Mouse (Mus musculus) intestine, embryonic 15.5 days (tissue): Measurements from ENCODE around the gene Gphn. TPM values are rescaled to one million over a fixed set of nuclear protein-coding genes. Genes with fewer than 3 reads are reported as not detected.

Experiments
- ATAC-seq: fragments of 200-750 bp; cut with Nextera tagmentation; 2 replicates; pipeline ENCODE4 v1.8.0; 2017; ENCODE audit warnings: moderate TSS enrichment, moderate library complexity
- H3K27ac ChIP-seq: fragments of 300-500 bp; sonication (generic); 2 replicates; pipeline ENCODE4 v1.5.1; 2015; ENCODE audit warnings: mild to moderate bottlenecking, inconsistent platforms
- H3K27me3 ChIP-seq: fragments of 300-500 bp; sonication (generic); replicated peaks from 2 replicates; pipeline ENCODE4 v1.6.1; 2015; ENCODE audit warnings: inconsistent platforms
- H3K36me3 ChIP-seq: fragments of 300-500 bp; sonication (generic); 2 replicates; pipeline ENCODE4 v1.6.1; 2015; ENCODE audit warnings: inconsistent platforms
- H3K4me1 ChIP-seq: fragments of 300-500 bp; sonication (generic); replicated peaks from 2 replicates; pipeline ENCODE4 v1.6.1; 2015; ENCODE audit warnings: inconsistent platforms
- H3K4me2 ChIP-seq: fragments of 300-500 bp; sonication (generic); replicated peaks from 2 replicates; pipeline ENCODE4 v1.6.1; 2015; ENCODE audit warnings: mild to moderate bottlenecking, inconsistent platforms
- H3K4me3 ChIP-seq: fragments of 300-500 bp; sonication (generic); replicated peaks from 2 replicates; pipeline ENCODE4 v1.5.1; 2015; ENCODE audit warnings: inconsistent platforms
- H3K9ac ChIP-seq: fragments of 300-500 bp; sonication (generic); 2 replicates; pipeline ENCODE4 v1.6.1; 2015; ENCODE audit warnings: inconsistent platforms
- H3K9me3 ChIP-seq: fragments of 300-500 bp; sonication (generic); 2 replicates; pipeline ENCODE4 v1.6.1; 2016; ENCODE audit warnings: inconsistent platforms
- WGBS: fragments of 180-500 bp; shearing (Covaris S2); methylation state at CpG from one replicate; pipeline ENCODE4 v1.1.7; 2015; 5-methylcytosine and 5-hydroxymethylcytosine counted together
- polyA plus RNA-seq: library from polyadenylated mRNA; unstranded; fragments of >200 nt; fragmentation: Nextera tagmentation; extraction: Ambion mirVana; gene quantifications from 2 replicates; pipeline ENCODE4 v1.2.1, GENCODE M21; 2015

Gene Gphn
- polyA plus RNA-seq, 1 experiment from 2014 or later: 15.3 TPM

GRCm38 (mm10) chr12:78678101-78678806 lies 452.1 kb downstream of the Gphn start:
- no peaks in the 10 kb centered on the region for H3K27me3 ChIP-seq
- H3K9me3 ChIP-seq: no peaks in the 10 kb centered on the region
- no peak for ATAC-seq
- H3K4me2 ChIP-seq: no peak overlapping the region
- no peaks in the 10 kb centered on the region for H3K36me3 ChIP-seq
- no peak overlapping the region for H3K4me3 ChIP-seq
- H3K9ac ChIP-seq: no peak overlapping the region
- whole genome bisulfite sequencing: 91% methylated on average over 5 of the region's 5 CpGs
- H3K4me1 ChIP-seq: no peaks in the 10 kb centered on the region
- no peak overlapping the region for H3K27ac ChIP-seq

DNA sequence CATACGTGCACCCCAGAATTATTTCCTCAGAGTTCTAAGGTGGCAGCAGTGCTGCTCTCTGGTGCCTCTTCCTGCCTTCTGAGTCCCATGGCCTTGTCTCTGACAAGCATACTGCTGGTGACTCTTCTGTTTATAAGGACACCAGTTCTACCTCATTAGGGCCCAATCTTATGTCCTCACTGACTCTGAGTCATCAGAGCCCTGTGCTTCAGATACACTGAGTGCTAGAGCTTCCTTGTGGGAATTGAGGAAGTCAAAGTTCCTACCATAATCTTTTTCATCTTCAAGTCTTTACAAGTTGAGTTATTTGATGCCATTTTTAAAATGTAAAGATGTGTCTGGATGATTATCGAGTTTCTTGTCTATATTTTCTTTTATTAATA lies 452.6 kb downstream of the Gphn start:
- Histone ChIP-seq H3K36me3 (no peaks in the 10 kb centered on the region), H3K4me3 (no peak overlapping the region), H3K4me1 (no peaks in the 10 kb centered on the region), H3K27ac (no peak overlapping the region), H3K9me3 (no peaks in the 10 kb centered on the region), H3K27me3 (no peaks in the 10 kb centered on the region), H3K9ac (no peak overlapping the region), H3K4me2 (no peak overlapping the region)
- 79% methylated on average over 2 of the region's 2 CpGs for WGBS
- ATAC-seq: no peak

DNA sequence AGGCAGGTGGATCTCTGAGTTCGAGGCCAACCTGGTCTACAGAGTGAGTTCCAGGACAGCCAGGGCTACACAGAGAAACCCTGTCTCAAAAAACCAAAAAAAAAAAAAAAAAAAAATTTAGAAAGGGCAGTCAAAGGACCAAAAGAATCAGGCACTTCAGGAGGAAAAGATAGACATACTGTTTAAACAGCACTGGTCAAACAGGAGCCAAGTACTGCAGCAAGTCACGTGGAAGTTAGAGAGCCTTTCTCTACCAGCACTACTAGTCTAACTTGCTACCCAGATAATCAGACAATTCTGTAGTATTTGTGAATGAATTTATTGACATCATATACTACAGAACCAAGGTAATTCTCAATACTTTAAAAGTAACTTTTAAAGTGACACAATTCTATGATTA lies 454.9 kb downstream of the Gphn start:
- Histone ChIP-seq H3K27ac (no peak overlapping the region), H3K4me3 (no peak overlapping the region), H3K9ac (no peak overlapping the region), H3K9me3 (no peaks in the 10 kb centered on the region), H3K4me1 (no peaks in the 10 kb centered on the region), H3K36me3 (no peaks in the 10 kb centered on the region), H3K4me2 (no peak overlapping the region), H3K27me3 (no peaks in the 10 kb centered on the region)
- no peak for ATAC-seq
- WGBS: 76% methylated on average over 2 of the region's 2 CpGs

GRCm38 (mm10) chr12:78682279-78682678 lies 456.1 kb downstream of the Gphn start:
- Histone ChIP-seq H3K27me3 (no peaks in the 10 kb centered on the region), H3K4me1 (no peaks in the 10 kb centered on the region), H3K9me3 (no peaks in the 10 kb centered on the region), H3K9ac (no peak overlapping the region), H3K4me2 (no peak overlapping the region), H3K27ac (no peak overlapping the region), H3K4me3 (no peak overlapping the region), H3K36me3 (no peaks in the 10 kb centered on the region)
- ATAC-seq: no peak
- 59% methylated on average over 4 of the region's 4 CpGs for WGBS

- Histone ChIP-seq H3K4me1 (no peaks in the 10 kb centered on the region), H3K9ac (no peak overlapping the region), H3K4me3 (no peak overlapping the region), H3K36me3 (no peaks in the 10 kb centered on the region), H3K27ac (no peak overlapping the region), H3K27me3 (no peaks in the 10 kb centered on the region), H3K4me2 (no peak overlapping the region), H3K9me3 (no peaks in the 10 kb centered on the region)
- 52% methylated on average over 1 of the region's 1 CpGs for WGBS
- no peak for ATAC-seq
Observed at GRCm38 (mm10) chr12:78685669-78686215, 459.6 kb downstream of the Gphn start.

GRCm38 (mm10) chr12:78688876-78689275 lies 462.7 kb downstream of the Gphn start:
- no peak for ATAC-seq
- Histone ChIP-seq H3K36me3 (no peaks in the 10 kb centered on the region), H3K4me2 (no peak overlapping the region), H3K27me3 (no peaks in the 10 kb centered on the region), H3K27ac (no peak overlapping the region), H3K9ac (no peak overlapping the region), H3K4me3 (no peak overlapping the region), H3K9me3 (no peaks in the 10 kb centered on the region), H3K4me1 (no peaks in the 10 kb centered on the region)
- WGBS: 86% methylated on average over 5 of the region's 5 CpGs

DNA sequence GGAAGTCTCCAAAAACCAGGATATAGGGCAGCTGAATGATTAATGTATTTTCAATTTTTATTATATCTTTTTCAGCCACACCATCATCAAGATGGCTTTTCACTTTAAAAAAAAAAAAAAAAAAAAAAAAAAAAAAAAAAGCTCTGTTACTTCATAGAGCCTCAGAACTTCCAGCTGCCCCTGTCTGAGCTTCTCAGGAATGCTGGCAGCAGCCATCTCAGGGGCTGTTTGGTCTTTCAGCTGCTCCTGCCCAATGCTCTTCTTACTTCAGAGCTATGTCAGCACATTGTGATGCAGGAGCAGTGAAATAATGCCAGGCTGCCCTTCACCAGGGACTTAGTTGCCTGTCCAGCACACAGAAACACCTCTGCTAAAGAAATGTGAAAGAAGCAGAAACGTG lies 465.1 kb downstream of the Gphn start, which contains the start of gene Fam71d:
Fam71d (plus strand) TSS at position 211 of the 400 bp plus-strand sequence.
- H3K9me3 ChIP-seq: no peaks in the 10 kb centered on the region
- no peak for ATAC-seq
- H3K4me2 ChIP-seq: no peak within 1 kb of the TSS
- H3K9ac ChIP-seq: no peak within 1 kb of the TSS
- no peaks in the 10 kb centered on the region for H3K27me3 ChIP-seq
- no peaks in the 10 kb centered on the region for H3K36me3 ChIP-seq
- H3K4me3 ChIP-seq: no peak within 1 kb of the TSS
- no peak within 1 kb of the TSS for H3K27ac ChIP-seq
- no peaks in the 10 kb centered on the region for H3K4me1 ChIP-seq
- WGBS: 78% methylated on average over 1 of the region's 1 CpGs

GRCm38 (mm10) chr12:78693281-78693680 lies 467.1 kb downstream of the Gphn start:
- ATAC-seq: no peak
- H3K9ac ChIP-seq: no peak overlapping the region
- no peak overlapping the region for H3K4me3 ChIP-seq
- WGBS: 87% methylated on average over 2 of the region's 2 CpGs
- no peak overlapping the region for H3K4me2 ChIP-seq
- no peaks in the 10 kb centered on the region for H3K36me3 ChIP-seq
- no peaks in the 10 kb centered on the region for H3K4me1 ChIP-seq
- no peaks in the 10 kb centered on the region for H3K27me3 ChIP-seq
- no peaks in the 10 kb centered on the region for H3K9me3 ChIP-seq
- no peak overlapping the region for H3K27ac ChIP-seq

- 80% methylated on average over 2 of the region's 2 CpGs for WGBS
- Histone ChIP-seq H3K4me1 (no peaks in the 10 kb centered on the region), H3K9me3 (no peaks in the 10 kb centered on the region), H3K36me3 (no peaks in the 10 kb centered on the region), H3K4me2 (no peak overlapping the region), H3K27ac (no peak overlapping the region), H3K9ac (no peak overlapping the region), H3K4me3 (no peak overlapping the region), H3K27me3 (no peaks in the 10 kb centered on the region)
- ATAC-seq: no peak
Observed at GRCm38 (mm10) chr12:78717783-78718182, 491.6 kb downstream of the Gphn start.

DNA sequence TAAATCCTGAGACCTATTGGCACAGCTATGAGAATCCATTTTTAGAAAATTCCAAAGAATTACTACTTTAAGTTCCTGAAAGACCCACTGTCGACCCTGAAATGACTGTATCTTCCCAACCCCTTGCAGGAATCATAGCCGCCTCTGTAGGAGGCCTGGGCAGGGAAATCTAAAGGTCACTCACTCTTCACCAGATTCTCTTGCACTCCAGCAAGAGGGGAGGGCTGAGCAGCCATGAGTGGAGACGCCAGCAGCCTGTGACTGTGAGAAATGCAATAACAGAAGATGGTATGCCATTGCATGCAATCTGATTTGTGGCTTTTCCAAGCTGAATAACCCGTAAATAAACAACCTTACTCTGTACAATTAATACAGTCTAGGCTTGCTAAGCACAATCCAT lies 501.5 kb downstream of the Gphn start:
- Histone ChIP-seq H3K27ac (no peak overlapping the region), H3K9ac (no peak overlapping the region), H3K4me3 (no peak overlapping the region), H3K27me3 (no peaks in the 10 kb centered on the region), H3K4me1 (no peaks in the 10 kb centered on the region), H3K36me3 (no peaks in the 10 kb centered on the region), H3K4me2 (no peak overlapping the region), H3K9me3 (no peaks in the 10 kb centered on the region)
- WGBS: 43% methylated on average over 4 of the region's 4 CpGs
- no peak for ATAC-seq

Other genes with a start within 250 kb of the Gphn start
- not detected in 2 replicates for gene Gm6657, start 32.1 kb upstream of the Gphn start, polyA plus RNA-seq